Comparison of ENCODE assay signal across 9 mouse cellular contexts in the genomic region with DNA sequence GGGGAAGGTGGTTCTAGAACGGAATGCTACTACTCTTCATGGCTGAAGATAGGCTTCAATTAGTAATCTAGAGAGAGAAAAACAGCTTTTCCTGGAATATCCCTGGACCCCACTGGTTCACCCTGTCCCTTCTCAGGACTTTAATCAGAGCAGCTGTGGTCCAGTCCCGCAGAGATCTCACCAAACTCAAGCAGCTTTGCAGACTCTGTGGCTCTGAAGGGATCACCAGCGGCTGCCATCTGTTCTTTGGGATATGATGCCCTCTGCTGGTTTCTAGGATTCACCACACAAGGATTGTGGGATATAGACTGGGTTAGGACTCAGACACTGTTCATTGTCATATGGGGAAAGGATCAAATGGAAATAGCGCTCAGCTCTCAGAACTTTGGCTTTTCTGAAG. TPM values are rescaled to one million over a fixed set of nuclear protein-coding genes. Genes with fewer than 3 reads are reported as not detected.
DNase-seq lines count a peak whose midpoint lies in the region; ATAC-seq and TF ChIP-seq lines count a peak whose summit lies in the region.
"Had no signal": no experiment of that assay in that cellular context is flagged by ENCODE, and none has a peak within 500 bp of the region (broad histone marks: within the 10 kb centered on the region; RNA-seq: fewer than 3 reads in every experiment).

No protein-coding gene starts in this region.

- no peak overlapping the region for H3K27ac ChIP-seq in hindbrain, embryonic 10.5 days
- H3K27ac ChIP-seq in hindbrain, embryonic 12.5 days: no peak overlapping the region
- H3K27ac ChIP-seq in heart, postnatal 0 days (ENCODE audit: low read depth): no peak overlapping the region
- H3K27ac ChIP-seq in limb, embryonic 14.5 days (replicated peaks; ENCODE audit: low read depth, low read length): no peak overlapping the region
- H3K27ac ChIP-seq: embryonic facial prominence, embryonic 15.5 days had no signal

- no peak overlapping the region for H3K4me2 ChIP-seq in hindbrain, embryonic 12.5 days (replicated peaks)
- no peak overlapping the region for H3K4me2 ChIP-seq in heart, postnatal 0 days (ENCODE audit: low read depth, low read length)
- no peak overlapping the region for H3K4me2 ChIP-seq in limb, embryonic 14.5 days (replicated peaks; ENCODE audit: low read depth, low read length, severe bottlenecking)
- H3K4me2 ChIP-seq: embryonic facial prominence, embryonic 15.5 days had no signal

- no peaks in the 10 kb centered on the region for H3K36me3 ChIP-seq in hindbrain, embryonic 10.5 days
- no peaks in the 10 kb centered on the region for H3K36me3 ChIP-seq in hindbrain, embryonic 12.5 days
- no peaks in the 10 kb centered on the region for H3K36me3 ChIP-seq in C2C12 (ENCODE audit: control insufficient read depth, insufficient read depth)
- H3K36me3 ChIP-seq in heart, postnatal 0 days (replicated peaks; ENCODE audit: control insufficient read depth, insufficient read depth, low read length): no peaks in the 10 kb centered on the region
- H3K36me3 ChIP-seq in limb, embryonic 14.5 days (ENCODE audit: control insufficient read depth, insufficient read depth, low read length): no peaks in the 10 kb centered on the region
- H3K36me3 ChIP-seq: embryonic facial prominence, embryonic 15.5 days had no signal

- no peak for TF ChIP-seq POLR2A in limb, embryonic 14.5 days (IDR thresholded peaks at IDR 0.05; ENCODE audit: borderline replicate concordance, extremely low read depth, insufficient read depth, insufficient read length)

- CTCF ChIA-PET in Patski (lab: Charles Lee): interaction anchor here (1.4 kb wide), 1 partner anchor 116 kb away, joined by 9 read pairs; no protein-coding TSS in a partner anchor

- H3K9ac ChIP-seq in hindbrain, embryonic 12.5 days: no peak overlapping the region
- no peak overlapping the region for H3K9ac ChIP-seq in heart, postnatal 0 days (replicated peaks; ENCODE audit: low read depth, low read length)
- no peak overlapping the region for H3K9ac ChIP-seq in limb, embryonic 14.5 days (ENCODE audit: low read depth, low read length, severe bottlenecking)
- H3K9ac ChIP-seq: embryonic facial prominence, embryonic 15.5 days had no signal

- H3K27me3 ChIP-seq in hindbrain, embryonic 10.5 days (ENCODE audit: insufficient read depth, poor library complexity, severe bottlenecking): peaks cover 41% of the 10 kb centered on the region
- H3K27me3 ChIP-seq in hindbrain, embryonic 12.5 days: peaks cover 24% of the 10 kb centered on the region
- peaks cover 4% of the 10 kb centered on the region for H3K27me3 ChIP-seq in C2C12 (ENCODE audit: control insufficient read depth, insufficient read depth, insufficient read length)
- peaks cover 20% of the 10 kb centered on the region for H3K27me3 ChIP-seq in Patski
- H3K27me3 ChIP-seq in heart, postnatal 0 days (ENCODE audit: control insufficient read depth, insufficient read depth, low read length): peaks cover 14% of the 10 kb centered on the region; the same call in 1 of the 2 replicates
- no peaks in the 10 kb centered on the region for H3K27me3 ChIP-seq in limb, embryonic 14.5 days (ENCODE audit: control insufficient read depth, insufficient read depth, low read length)
- H3K27me3 ChIP-seq: embryonic facial prominence, embryonic 15.5 days had no signal

- H3ac ChIP-seq in C2C12 (ENCODE audit: control insufficient read depth, insufficient read length, low read depth): no peak overlapping the region

- peak; percentile 37 for DNase-seq in hindbrain, embryonic 10.5 days (ENCODE audit: low spot score)
- peak; percentile 4 for DNase-seq in Patski (ENCODE audit: low read depth, low spot score)
- peak; percentile 85 for DNase-seq in heart, postnatal 0 days (ENCODE audit: low spot score)
- DNase-seq in limb, embryonic 14.5 days (ENCODE audit: low spot score): peak; percentile 61
- DNase-seq in c-Kit-positive CD71-positive TER-119-positive erythroid progenitor cells, embryonic 14.5 days (ENCODE audit: low spot score): no peak

- in situ Hi-C loops in Patski (cut with MboI; ENCODE audit: low pct_unique_long_range_greater_than_20kb): loop anchor here (10.0 kb wide), 1 partner anchor 115 kb away; no protein-coding TSS in a partner anchor

- H3K4me1 ChIP-seq in hindbrain, embryonic 10.5 days (replicated peaks): no peaks in the 10 kb centered on the region
- H3K4me1 ChIP-seq in hindbrain, embryonic 12.5 days: no peaks in the 10 kb centered on the region
- no peaks in the 10 kb centered on the region for H3K4me1 ChIP-seq in heart, postnatal 0 days (ENCODE audit: control insufficient read depth, insufficient read depth)
- no peaks in the 10 kb centered on the region for H3K4me1 ChIP-seq in limb, embryonic 14.5 days (ENCODE audit: control insufficient read depth, insufficient read depth, low read length)
- H3K4me1 ChIP-seq: embryonic facial prominence, embryonic 15.5 days had no signal

- peak; percentile 33 for TF ChIP-seq CTCF in C2C12 (IDR thresholded peaks at IDR 0.05; ENCODE audit: control insufficient read depth, insufficient read depth, insufficient read length)
- TF ChIP-seq CTCF in Patski (IDR thresholded peaks at IDR 0.05): peak; percentile 83
- peak; percentile 89 for TF ChIP-seq CTCF in heart, postnatal 0 days (IDR thresholded peaks at IDR 0.05; ENCODE audit: low read depth)

- H3K79me3 ChIP-seq in C2C12 (ENCODE audit: low read depth): no peaks in the 10 kb centered on the region

- H3K9me3 ChIP-seq in hindbrain, embryonic 10.5 days: no peaks in the 10 kb centered on the region
- no peaks in the 10 kb centered on the region for H3K9me3 ChIP-seq in hindbrain, embryonic 12.5 days (replicated peaks)
- H3K9me3 ChIP-seq in heart, postnatal 0 days (replicated peaks; ENCODE audit: control insufficient read depth, low read length): no peaks in the 10 kb centered on the region
- H3K9me3 ChIP-seq in limb, embryonic 14.5 days (ENCODE audit: control insufficient read depth, low read length): no peaks in the 10 kb centered on the region
- H3K9me3 ChIP-seq: embryonic facial prominence, embryonic 15.5 days had no signal

- H3K79me2 ChIP-seq in C2C12 (ENCODE audit: control insufficient read depth, insufficient read depth): no peaks in the 10 kb centered on the region

- POLR2A ChIA-PET in Patski (lab: Charles Lee): no interaction called here

- ATAC-seq in hindbrain, embryonic 12.5 days (ENCODE audit: low FRiP score): no peak
- ATAC-seq in Patski: no peak
- peak; percentile 78 for ATAC-seq in heart, postnatal 0 days (ENCODE audit: insufficient read depth, low read depth)
- ATAC-seq in limb, embryonic 14.5 days (ENCODE audit: low FRiP score, low read depth): peak; percentile 53; the same call in 1 of the 2 replicates
- ATAC-seq in inflammation-experienced regulatory T-cells, adult 6 months: no peak

- no peak for TF ChIP-seq EP300 in heart, postnatal 0 days (IDR thresholded peaks at IDR 0.05; ENCODE audit: low read depth)

- 31% methylated on average over 4 of the region's 4 CpGs for WGBS in hindbrain, embryonic 10.5 days
- WGBS in hindbrain, embryonic 12.5 days: 31% methylated on average over 4 of the region's 4 CpGs
- 16% methylated on average over 4 of the region's 4 CpGs for WGBS in heart, postnatal 0 days
- 27% methylated on average over 4 of the region's 4 CpGs for WGBS in limb, embryonic 14.5 days

- no peak overlapping the region for H3K4me3 ChIP-seq in hindbrain, embryonic 10.5 days
- no peak overlapping the region for H3K4me3 ChIP-seq in hindbrain, embryonic 12.5 days
- no peak overlapping the region for H3K4me3 ChIP-seq in C2C12 (ENCODE audit: insufficient read depth, poor library complexity, severe bottlenecking)
- H3K4me3 ChIP-seq in heart, postnatal 0 days (ENCODE audit: low read depth, low read length): no peak overlapping the region
- no peak overlapping the region for H3K4me3 ChIP-seq in limb, embryonic 14.5 days (replicated peaks; ENCODE audit: low read length)
- H3K4me3 ChIP-seq: embryonic facial prominence, embryonic 15.5 days had no signal

RNA-seq across cellular contexts. Expression of a gene that starts 10.8 kb away (rescaled TPM):
- 0.12 TPM in 1 of 2 replicates, not detected in the other for polyA plus RNA-seq in hindbrain, embryonic 10.5 days (2016; fragmentation: Nextera tagmentation; extraction: Ambion mirVana)
- polyA plus RNA-seq in hindbrain, embryonic 12.5 days (2016; fragmentation: Nextera tagmentation; extraction: Ambion mirVana): 0.21 and 0.38 TPM in 2 replicates
- polyA plus RNA-seq in C2C12 (2012; fragmentation: generic; extraction: Trizol): 0.66 TPM
- polyA plus RNA-seq in Patski (2021): not detected
- total RNA-seq in heart, postnatal 0 days (2014; rRNA removed; ENCODE audit: low replicate concordance): 2.4 and 9.6 TPM in 2 replicates
- 2.0 and 2.5 TPM in 2 replicates for polyA plus RNA-seq in heart, postnatal 0 days (2015; fragmentation: Nextera tagmentation; extraction: Ambion mirVana)
- polyA plus RNA-seq in limb, embryonic 14.5 days (2012; rRNA removed): 4.3 and 5.1 TPM in 2 replicates
- 1.4 and 2.5 TPM in 2 replicates for polyA plus RNA-seq in limb, embryonic 14.5 days (2014; fragmentation: Nextera tagmentation; extraction: Ambion mirVana)
- polyA plus RNA-seq in inflammation-experienced regulatory T-cells, adult 6 months (2017; shearing (Covaris generic)): not detected

RNA-seq across cellular contexts. Expression of a gene that starts 11.9 kb away (rescaled TPM):
- 15.5 and 18.2 TPM in 2 replicates for polyA plus RNA-seq in hindbrain, embryonic 10.5 days (2016; fragmentation: Nextera tagmentation; extraction: Ambion mirVana)
- 9.6 and 11.4 TPM in 2 replicates for polyA plus RNA-seq in hindbrain, embryonic 12.5 days (2016; fragmentation: Nextera tagmentation; extraction: Ambion mirVana)
- polyA plus RNA-seq in C2C12 (2012; fragmentation: generic; extraction: Trizol) (3.0 TPM), Patski (2021) (not detected)
- total RNA-seq in heart, postnatal 0 days (2014; rRNA removed; ENCODE audit: low replicate concordance): 0.23 and 0.88 TPM in 2 replicates
- 0.11 and 0.21 TPM in 2 replicates for polyA plus RNA-seq in heart, postnatal 0 days (2015; fragmentation: Nextera tagmentation; extraction: Ambion mirVana)
- 39.9 and 42.8 TPM in 2 replicates for polyA plus RNA-seq in limb, embryonic 14.5 days (2012; rRNA removed)
- polyA plus RNA-seq in limb, embryonic 14.5 days (2014; fragmentation: Nextera tagmentation; extraction: Ambion mirVana): 51.8 and 54.3 TPM in 2 replicates
- not detected for polyA plus RNA-seq in inflammation-experienced regulatory T-cells, adult 6 months (2017; shearing (Covaris generic))

RNA-seq across cellular contexts. Expression of a gene that starts 31.5 kb away (rescaled TPM):
- polyA plus RNA-seq in hindbrain, embryonic 10.5 days (2016; fragmentation: Nextera tagmentation; extraction: Ambion mirVana): 0.87 and 1.6 TPM in 2 replicates
- 1.2 and 2.3 TPM in 2 replicates for polyA plus RNA-seq in hindbrain, embryonic 12.5 days (2016; fragmentation: Nextera tagmentation; extraction: Ambion mirVana)
- 12.9 TPM for polyA plus RNA-seq in C2C12 (2012; fragmentation: generic; extraction: Trizol)
- polyA plus RNA-seq in Patski (2021): not detected
- total RNA-seq in heart, postnatal 0 days (2014; rRNA removed; ENCODE audit: low replicate concordance): not detected in 2 replicates
- not detected in 2 replicates for polyA plus RNA-seq in heart, postnatal 0 days (2015; fragmentation: Nextera tagmentation; extraction: Ambion mirVana)
- 3.8 and 4.7 TPM in 2 replicates for polyA plus RNA-seq in limb, embryonic 14.5 days (2012; rRNA removed)
- 8.3 and 9.3 TPM in 2 replicates for polyA plus RNA-seq in limb, embryonic 14.5 days (2014; fragmentation: Nextera tagmentation; extraction: Ambion mirVana)
- polyA plus RNA-seq in inflammation-experienced regulatory T-cells, adult 6 months (2017; shearing (Covaris generic)): under 1 TPM in 1 of 3 experiments, not detected in 2; 0.19 TPM

RNA-seq across cellular contexts. Expression of a gene that starts 46.4 kb away (rescaled TPM):
- polyA plus RNA-seq in hindbrain, embryonic 10.5 days (2016; fragmentation: Nextera tagmentation; extraction: Ambion mirVana): 7.4 and 8.4 TPM in 2 replicates
- polyA plus RNA-seq in hindbrain, embryonic 12.5 days (2016; fragmentation: Nextera tagmentation; extraction: Ambion mirVana): 3.2 and 4.6 TPM in 2 replicates
- 0.05 TPM for polyA plus RNA-seq in C2C12 (2012; fragmentation: generic; extraction: Trizol)
- not detected for polyA plus RNA-seq in Patski (2021)
- 6.7 and 13.5 TPM in 2 replicates for total RNA-seq in heart, postnatal 0 days (2014; rRNA removed; ENCODE audit: low replicate concordance)
- polyA plus RNA-seq in heart, postnatal 0 days (2015; fragmentation: Nextera tagmentation; extraction: Ambion mirVana): 10.5 and 11.9 TPM in 2 replicates
- polyA plus RNA-seq in limb, embryonic 14.5 days (2012; rRNA removed): 16.1 TPM in 2 replicates
- 11.6 and 12.2 TPM in 2 replicates for polyA plus RNA-seq in limb, embryonic 14.5 days (2014; fragmentation: Nextera tagmentation; extraction: Ambion mirVana)
- polyA plus RNA-seq in inflammation-experienced regulatory T-cells, adult 6 months (2017; shearing (Covaris generic)): 1 to 10 TPM in 1 of 3 experiments, not detected in 2; 1.4 TPM

Comparison
In these comparisons a context has a peak if more than half of its experiments do, and no peak if none do; other contexts are left out.
1. ATAC-seq: peak in heart, postnatal 0 days (single experiment) and limb, embryonic 14.5 days (single experiment); none in hindbrain, embryonic 12.5 days (single experiment), Patski (single experiment) and inflammation-experienced regulatory T-cells, adult 6 months (single experiment).
2. CTCF ChIP-seq: peak in every context shown above with its lines; median percentile 89 in heart, postnatal 0 days; 83 in Patski; 33 in C2C12.